Mouse (Mus musculus) thymus, adult 2 months (tissue): ENCODE data around the gene Fra10ac1. TPM values are rescaled to one million over a fixed set of nuclear protein-coding genes. Genes with fewer than 3 reads are reported as not detected.

ENCODE experiments used
- DNase-seq: peaks from one replicate; pipeline ENCODE4 v3.0.0; 2021
- H3K27ac ChIP-seq: fragments of 200-500 bp; 2 replicates; pipeline ENCODE4 v1.5.1; 2012; ENCODE audit warnings: low read length, control low read depth; ENCODE audit not compliant: control insufficient read depth, insufficient read depth
- H3K27me3 ChIP-seq: fragments of 200-500 bp; 2 replicates; pipeline ENCODE4 v1.6.1; 2012; ENCODE audit warnings: mild to moderate bottlenecking, low read length, moderate library complexity, mixed read lengths; ENCODE audit not compliant: control insufficient read depth, insufficient read depth
- H3K36me3 ChIP-seq: fragments of 200-500 bp; 2 replicates; pipeline ENCODE4 v1.6.1; 2012; ENCODE audit warnings: mild to moderate bottlenecking, low read length, moderate library complexity; ENCODE audit not compliant: control insufficient read depth, insufficient read depth
- H3K4me1 ChIP-seq: fragments of 200-500 bp; replicated peaks from 2 replicates; pipeline ENCODE4 v1.6.1; 2012; ENCODE audit warnings: low read length; ENCODE audit not compliant: control insufficient read depth, insufficient read depth
- H3K4me3 ChIP-seq: fragments of 200-500 bp; 2 replicates; pipeline ENCODE4 v1.5.1; 2012; ENCODE audit warnings: mild to moderate bottlenecking, low read length, control low read depth, moderate library complexity; ENCODE audit not compliant: control insufficient read depth, insufficient read depth
- CTCF ChIP-seq: fragments of 200-500 bp; IDR thresholded peaks from 2 replicates; pipeline ENCODE4 v1.5.1; 2012; ENCODE audit warnings: mild to moderate bottlenecking, control low read depth, low read length, moderate library complexity, borderline replicate concordance; ENCODE audit not compliant: control insufficient read depth, poor library complexity, insufficient read depth; ENCODE audit errors: extremely low read depth
- POLR2A ChIP-seq: fragments of 200-500 bp; IDR thresholded peaks from 2 replicates; pipeline ENCODE4 v1.6.1; 2012; ENCODE audit warnings: mild to moderate bottlenecking, low read length, control low read depth, moderate library complexity; ENCODE audit not compliant: control insufficient read depth, poor library complexity, insufficient read depth; ENCODE audit errors: extremely low read depth
- WGBS: fragments of 180-500 bp; shearing (Covaris S2); methylation state at CpG from one replicate; pipeline ENCODE4 v1.1.7; 2018; 5-methylcytosine and 5-hydroxymethylcytosine counted together
- polyA plus RNA-seq: library from polyadenylated mRNA; depleted of rRNA; stranded (reverse); fragments of >200 nt; gene quantifications from 2 replicates; pipeline ENCODE4 v1.2.3, GENCODE M21; 2012; rRNA removed

Gene Fra10ac1
- 3.5 and 4.3 TPM in 2 replicates for polyA plus RNA-seq

- DNase-seq = peak; percentile 86
- Histone ChIP-seq H3K27me3 (no peaks in the 10 kb centered on the region), H3K4me3 (peak within 1 kb of the TSS; percentile 86), H3K4me1 (0 out of 2 replicates have a peak, but pooled peaks cover 2% of the 10 kb centered on the region), H3K36me3 (no peaks in the 10 kb centered on the region), H3K27ac (peak within 1 kb of the TSS; percentile 55)
- under 1% methylated on average over 49 of the region's 49 CpGs for WGBS
- TF ChIP-seq POLR2A = peak; percentile 68; the same call in 1 of the 2 replicates
- TF ChIP-seq CTCF = 0 out of 2 replicates have a peak, but pooled peaks have one; percentile 23
Observed at GRCm38 (mm10) chr19:38223905-38224684, at the start of gene Fra10ac1. Fra10ac1 (minus strand) TSS chr19:38224156.

GRCm38 (mm10) chr19:38271071-38271470, 47.1 kb upstream of the Fra10ac1 start:
- Histone ChIP-seq H3K4me1 (no peaks in the 10 kb centered on the region), H3K27me3 (no peaks in the 10 kb centered on the region), H3K27ac (no peak overlapping the region), H3K4me3 (no peak overlapping the region), H3K36me3 (no peaks in the 10 kb centered on the region)
- DNase-seq = no peak
- TF ChIP-seq POLR2A = no peak
- no peak for TF ChIP-seq CTCF
- 12% methylated on average over 6 of the region's 6 CpGs for WGBS

- H3K27ac ChIP-seq = no peak overlapping the region
- H3K4me1 ChIP-seq = no peaks in the 10 kb centered on the region
- WGBS = 90% methylated on average over 5 of the region's 5 CpGs
- no peaks in the 10 kb centered on the region for H3K36me3 ChIP-seq
- TF ChIP-seq CTCF (no peak), POLR2A (no peak)
- DNase-seq = no peak
- H3K4me3 ChIP-seq = no peak overlapping the region
- peaks cover 5% of the 10 kb centered on the region; the same call in 1 of the 2 replicates for H3K27me3 ChIP-seq
Observed at GRCm38 (mm10) chr19:38267469-38267868, 43.5 kb upstream of the Fra10ac1 start.

- 76% methylated on average over 5 of the region's 5 CpGs for WGBS
- H3K27ac ChIP-seq = no peak overlapping the region
- DNase-seq = no peak
- no peak overlapping the region for H3K4me3 ChIP-seq
- no peaks in the 10 kb centered on the region for H3K36me3 ChIP-seq
- TF ChIP-seq CTCF (no peak), POLR2A (no peak)
- H3K4me1 ChIP-seq = no peaks in the 10 kb centered on the region
- peaks cover 5% of the 10 kb centered on the region; the same call in 1 of the 2 replicates for H3K27me3 ChIP-seq
Observed at GRCm38 (mm10) chr19:38265767-38266166, 41.8 kb upstream of the Fra10ac1 start.

GRCm38 (mm10) chr19:38264505-38265500, 40.8 kb upstream of the Fra10ac1 start, which contains the start of gene Lgi1:
Lgi1 (plus strand) TSS chr19:38264536.
- Histone ChIP-seq H3K27ac (no peak within 1 kb of the TSS), H3K4me3 (no peak within 1 kb of the TSS), H3K27me3 (peaks cover 5% of the 10 kb centered on the region; the same call in 1 of the 2 replicates), H3K4me1 (no peaks in the 10 kb centered on the region), H3K36me3 (no peaks in the 10 kb centered on the region)
- WGBS = 8% methylated on average over 21 of the region's 21 CpGs
- DNase-seq = no peak
- TF ChIP-seq POLR2A (no peak), CTCF (no peak)

DNA sequence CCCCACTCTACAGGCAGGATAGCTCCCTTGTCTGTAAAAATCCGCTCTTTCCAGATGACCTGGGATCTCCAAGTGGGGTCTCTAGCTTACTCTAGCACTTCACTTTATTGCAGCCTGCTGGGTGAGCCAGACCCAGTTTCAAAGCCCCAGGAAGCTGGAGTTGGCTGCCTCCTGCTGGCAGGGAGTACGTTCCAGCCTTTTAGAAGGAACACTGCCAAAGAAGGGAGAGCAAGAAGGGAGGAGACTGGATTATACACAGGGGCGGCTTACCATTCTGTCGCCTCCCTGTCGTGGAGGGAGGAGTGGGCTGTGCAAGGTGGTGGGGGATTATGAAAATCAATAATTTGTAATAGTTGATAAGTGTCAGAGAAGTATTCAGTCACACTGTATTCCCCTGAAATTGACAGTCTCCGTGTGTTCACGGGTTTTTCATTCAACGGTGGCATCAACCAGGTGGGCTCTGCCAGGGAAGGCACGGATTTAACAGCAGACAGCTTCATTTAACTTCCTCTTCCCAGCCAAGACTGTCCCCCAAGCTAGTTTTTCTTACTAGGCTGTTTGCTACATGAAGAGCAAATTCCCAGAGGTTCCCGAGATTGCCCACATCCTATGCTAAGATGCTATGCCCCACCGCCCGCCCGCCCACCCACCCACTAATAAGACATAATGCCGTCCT, 40.0 kb upstream of the Fra10ac1 start:
- Histone ChIP-seq H3K27ac (no peak overlapping the region), H3K36me3 (no peaks in the 10 kb centered on the region), H3K27me3 (peaks cover 5% of the 10 kb centered on the region; the same call in 1 of the 2 replicates), H3K4me3 (no peak overlapping the region), H3K4me1 (no peaks in the 10 kb centered on the region)
- no peak for TF ChIP-seq POLR2A
- no peak for TF ChIP-seq CTCF
- DNase-seq = no peak
- WGBS = 21% methylated on average over 14 of the region's 14 CpGs
